Mouse (Mus musculus) CH12.LX (cell line): ENCODE measurements around the gene Naip6.
"Not testable (repeated sequence)": the region's sequence is repeated elsewhere in the genome, so short reads cannot be mapped to it uniquely, and the experiment has no call there.

ENCODE experiments used
- BHLHE40 ChIP-seq: IDR thresholded peaks from 2 replicates; pipeline ENCODE4 v1.6.1; 2011; ENCODE audit warnings: mild to moderate bottlenecking, low read depth, low read length, improper control_type of control experiment
- CTCF ChIP-seq, 2 experiments: IDR thresholded peaks in 1 of 2; conservative IDR thresholded peaks in 1 of 2; 2 replicates each; pipeline ENCODE4 v1.5.1; 2011 to 2012; ENCODE audit warnings: low read depth in 2 of 2, low read length in 2 of 2, improper control_type of control experiment in 1 of 2, inconsistent platforms in 1 of 2, mild to moderate bottlenecking in 1 of 2, moderate library complexity in 1 of 2
- GABPA ChIP-seq: IDR thresholded peaks from 2 replicates; pipeline ENCODE4 v1.6.1; 2012; ENCODE audit warnings: low read depth, low read length, improper control_type of control experiment, inconsistent platforms; ENCODE audit not compliant: insufficient replicate concordance
- MAX ChIP-seq: IDR thresholded peaks from 2 replicates; pipeline ENCODE4 v1.6.1; 2011; ENCODE audit warnings: low read length, improper control_type of control experiment
- POLR2A ChIP-seq: IDR thresholded peaks from 2 replicates; pipeline ENCODE4 v1.6.1; 2011; ENCODE audit warnings: low read depth, mild to moderate bottlenecking, improper control_type of control experiment, low read length
- TCF12 ChIP-seq: IDR thresholded peaks from 2 replicates; pipeline ENCODE4 v1.6.1; 2014; ENCODE audit warnings: low read depth, mild to moderate bottlenecking, inconsistent platforms, low read length, improper control_type of control experiment

DNA sequence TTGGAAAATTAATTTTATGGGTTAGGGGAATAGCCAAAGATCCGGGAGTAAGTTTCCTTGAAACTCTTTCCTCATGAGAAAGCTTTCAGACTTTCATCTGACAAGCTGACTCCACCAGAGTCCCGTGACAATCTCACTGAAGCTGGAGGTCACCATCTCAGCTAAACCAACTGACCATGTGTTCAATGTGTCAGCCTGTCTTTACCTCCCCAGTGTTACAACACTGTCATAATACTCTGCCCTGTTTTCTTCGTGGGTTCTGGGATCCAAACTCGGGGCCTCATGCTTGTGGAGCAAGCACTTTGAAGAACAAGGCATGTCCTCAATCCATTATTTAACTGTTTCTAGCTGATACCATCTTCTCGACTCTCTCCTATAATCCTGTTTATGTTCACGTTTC, 61.5 kb downstream of the Naip6 start:
- TF ChIP-seq POLR2A; CTCF (conservative IDR thresholded peaks at IDR 0.05 in 1 of 2, IDR thresholded peaks at IDR 0.05 in 1 of 2; ENCODE audit: low read depth in 2 of 2, low read length in 2 of 2); TCF12; GABPA; MAX; BHLHE40: not testable (repeated sequence)
